8 mouse cellular contexts compared by ENCODE assay signal in genomic region chr10:80741634-80742179, GRCm38 (mm10). TPM values are rescaled to one million over a fixed set of nuclear protein-coding genes. Genes with fewer than 3 reads are reported as not detected.
DNase-seq lines count a peak whose midpoint lies in the region; ATAC-seq lines count a peak whose summit lies in the region.

No protein-coding gene starts in this region.

- no peaks in the 10 kb centered on the region for H3K9me3 ChIP-seq in hindbrain, embryonic 15.5 days
- H3K9me3 ChIP-seq in midbrain, embryonic 13.5 days = no peaks in the 10 kb centered on the region

- H3K9ac ChIP-seq in hindbrain, embryonic 15.5 days = peak overlapping the region; percentile 93
- peak overlapping the region; percentile 95 for H3K9ac ChIP-seq in midbrain, embryonic 13.5 days (replicated peaks)

- H3K4me1 ChIP-seq in hindbrain, embryonic 15.5 days (replicated peaks) = peaks cover 49% of the 10 kb centered on the region
- peaks cover 44% of the 10 kb centered on the region for H3K4me1 ChIP-seq in midbrain, embryonic 13.5 days (replicated peaks)

- H3K4me3 ChIP-seq in hindbrain, embryonic 15.5 days = peak overlapping the region; percentile 93
- peak overlapping the region; percentile 85 for H3K4me3 ChIP-seq in midbrain, embryonic 13.5 days (replicated peaks)

- WGBS in hindbrain, embryonic 15.5 days = under 1% methylated on average over 46 of the region's 46 CpGs
- under 1% methylated on average over 45 of the region's 46 CpGs for whole genome bisulfite sequencing in midbrain, embryonic 13.5 days

- ATAC-seq in hindbrain, embryonic 15.5 days (ENCODE audit: low FRiP score, low read depth) = no peak
- peak; percentile 34; the same call in 1 of the 2 replicates for ATAC-seq in midbrain, embryonic 13.5 days

- H3K36me3 ChIP-seq in hindbrain, embryonic 15.5 days = no peaks in the 10 kb centered on the region
- H3K36me3 ChIP-seq in midbrain, embryonic 13.5 days = peaks cover 9% of the 10 kb centered on the region; the same call in 1 of the 2 replicates

- peak overlapping the region; percentile 88 for H3K27ac ChIP-seq in hindbrain, embryonic 15.5 days (replicated peaks)
- H3K27ac ChIP-seq in midbrain, embryonic 13.5 days = peak overlapping the region; percentile 86

- no peaks in the 10 kb centered on the region for H3K27me3 ChIP-seq in hindbrain, embryonic 15.5 days
- H3K27me3 ChIP-seq in midbrain, embryonic 13.5 days = no peaks in the 10 kb centered on the region

- DNase-seq in embryo, embryonic 11 days = peak; percentile 6
- DNase-seq in embryo, embryonic 10 days (ENCODE audit: low spot score) = no peak
- DNase-seq in right cerebral cortex, postnatal 14 days = peak; percentile 37
- no peak for DNase-seq in right cerebral cortex, adult 2 months (ENCODE audit: low spot score in 2 of 2)
- no peak for DNase-seq in urinary bladder, postnatal 36 days (ENCODE audit: low spot score in 2 of 2)
- DNase-seq in thymus, postnatal 36 days = no peak

- peak overlapping the region; percentile 94 for H3K4me2 ChIP-seq in hindbrain, embryonic 15.5 days
- peak overlapping the region; percentile 99 for H3K4me2 ChIP-seq in midbrain, embryonic 13.5 days (replicated peaks)

RNA-seq across cellular contexts. Expression of gene Ap3d1, which starts 0.4 kb away (rescaled TPM):
- 109 and 120 TPM in 2 replicates for polyA plus RNA-seq in hindbrain, embryonic 15.5 days (2015; fragmentation: Nextera tagmentation; extraction: Ambion mirVana)
- 94.5 and 96.3 TPM in 2 replicates for polyA plus RNA-seq in midbrain, embryonic 13.5 days (2015; fragmentation: Nextera tagmentation; extraction: Ambion mirVana)

RNA-seq across cellular contexts. Expression of gene Dot1l, which starts 13.3 kb away (rescaled TPM):
- polyA plus RNA-seq in hindbrain, embryonic 15.5 days (2015; fragmentation: Nextera tagmentation; extraction: Ambion mirVana) = 18.3 and 21.6 TPM in 2 replicates
- polyA plus RNA-seq in midbrain, embryonic 13.5 days (2015; fragmentation: Nextera tagmentation; extraction: Ambion mirVana) = 19.3 and 23.3 TPM in 2 replicates

RNA-seq across cellular contexts. Expression of gene Izumo4, which starts 39.7 kb away (rescaled TPM):
- 39.2 and 46.1 TPM in 2 replicates for polyA plus RNA-seq in hindbrain, embryonic 15.5 days (2015; fragmentation: Nextera tagmentation; extraction: Ambion mirVana)
- polyA plus RNA-seq in midbrain, embryonic 13.5 days (2015; fragmentation: Nextera tagmentation; extraction: Ambion mirVana) = 37.8 and 39.2 TPM in 2 replicates

RNA-seq across cellular contexts. Expression of gene Mob3a, which starts 39.9 kb away (rescaled TPM):
- 57.5 and 60.2 TPM in 2 replicates for polyA plus RNA-seq in hindbrain, embryonic 15.5 days (2015; fragmentation: Nextera tagmentation; extraction: Ambion mirVana)
- 58.3 and 58.5 TPM in 2 replicates for polyA plus RNA-seq in midbrain, embryonic 13.5 days (2015; fragmentation: Nextera tagmentation; extraction: Ambion mirVana)

RNA-seq across cellular contexts. Expression of gene Sf3a2, which starts 56.3 kb away (rescaled TPM):
- polyA plus RNA-seq in hindbrain, embryonic 15.5 days (2015; fragmentation: Nextera tagmentation; extraction: Ambion mirVana) = 52.3 and 67.4 TPM in 2 replicates
- polyA plus RNA-seq in midbrain, embryonic 13.5 days (2015; fragmentation: Nextera tagmentation; extraction: Ambion mirVana) = 64.1 and 64.9 TPM in 2 replicates

Comparison
In these comparisons a context has a peak if more than half of its experiments do, and no peak if none do; other contexts are left out.
1. DNase-seq: peak in embryo, embryonic 11 days (single experiment) and right cerebral cortex, postnatal 14 days (single experiment); none in embryo, embryonic 10 days (single experiment), right cerebral cortex, adult 2 months (0 of 2), urinary bladder, postnatal 36 days (0 of 2) and thymus, postnatal 36 days (0 of 2).